Mouse (Mus musculus) midbrain, postnatal 0 days (tissue): Measurements from ENCODE around the gene Ddc. TPM values are rescaled to one million over a fixed set of nuclear protein-coding genes. Genes with fewer than 3 reads are reported as not detected.

Experiments
- ATAC-seq: fragments of 200-750 bp; cut with Nextera tagmentation; 2 replicates; pipeline ENCODE4 v1.8.0; 2017; ENCODE audit warnings: moderate number of reproducible peaks, mild to moderate bottlenecking, moderate TSS enrichment, moderate library complexity; ENCODE audit not compliant: low FRiP score
- DNase-seq: peaks from one replicate; pipeline ENCODE4 v3.0.0-alpha.2; 2015; ENCODE audit warnings: low spot score
- H3K27ac ChIP-seq: fragments of 300-500 bp; sonication (generic); 2 replicates; pipeline ENCODE4 v1.5.1; 2014; ENCODE audit warnings: low read depth, mild to moderate bottlenecking, low read length, mixed read lengths
- H3K27me3 ChIP-seq: fragments of 300-500 bp; sonication (generic); 2 replicates; pipeline ENCODE4 v1.6.1; 2014; ENCODE audit warnings: low read length, control low read depth, mixed read lengths; ENCODE audit not compliant: insufficient read depth
- H3K36me3 ChIP-seq: fragments of 300-500 bp; sonication (generic); 2 replicates; pipeline ENCODE4 v1.6.1; 2014; ENCODE audit warnings: low read length, control low read depth, mixed read lengths; ENCODE audit not compliant: insufficient read depth
- H3K4me1 ChIP-seq: fragments of 300-500 bp; sonication (generic); 2 replicates; pipeline ENCODE4 v1.6.1; 2014; ENCODE audit warnings: mild to moderate bottlenecking, control low read depth, antibody characterized with exemption, low read length, mixed read lengths; ENCODE audit not compliant: insufficient read depth
- H3K4me2 ChIP-seq: fragments of 300-500 bp; sonication (generic); 2 replicates; pipeline ENCODE4 v1.6.1; 2014; ENCODE audit warnings: low read depth, mild to moderate bottlenecking, low read length, mixed read lengths; ENCODE audit not compliant: poor library complexity, severe bottlenecking
- H3K4me3 ChIP-seq: fragments of 300-500 bp; sonication (generic); 2 replicates; pipeline ENCODE4 v1.5.1; 2014; ENCODE audit warnings: low read depth, mild to moderate bottlenecking, low read length, moderate library complexity
- H3K9ac ChIP-seq: fragments of 300-500 bp; sonication (generic); replicated peaks from 2 replicates; pipeline ENCODE4 v1.6.1; 2014; ENCODE audit warnings: mild to moderate bottlenecking, low read length, moderate library complexity, mixed read lengths; ENCODE audit not compliant: poor library complexity, severe bottlenecking
- H3K9me3 ChIP-seq: fragments of 300-500 bp; sonication (generic); 2 replicates; pipeline ENCODE4 v1.6.1; 2016; ENCODE audit warnings: low read length, control low read depth
- CTCF ChIP-seq: IDR thresholded peaks from 2 replicates; pipeline ENCODE4 v1.5.1; 2016; ENCODE audit warnings: antibody characterized with exemption, mild to moderate bottlenecking
- WGBS: fragments of 180-500 bp; shearing (Covaris S2); extraction: QIAGEN DNeasy Blood & Tissue Kit; methylation state at CpG from one replicate; pipeline ENCODE4 v1.1.7; 2014; 5-methylcytosine and 5-hydroxymethylcytosine counted together
- polyA plus RNA-seq: library from polyadenylated mRNA; unstranded; fragments of >200 nt; fragmentation: Nextera tagmentation; extraction: Ambion mirVana; gene quantifications from 2 replicates; pipeline ENCODE4 v1.2.1, GENCODE M21; 2015
- total RNA-seq: library from RNA; depleted of rRNA; stranded (reverse); fragments of >200 nt; gene quantifications from 2 replicates; pipeline ENCODE4 v1.2.3, GENCODE M21; 2014

Gene Ddc
- total and polyA plus RNA-seq, 2 experiments from 2014 or later: 23.0 to 27.4 TPM

GRCm38 (mm10) chr11:11942320-11943217 is 44.6 kb upstream of the Ddc start:
- ATAC-seq (no peak), DNase-seq (no peak)
- no peaks in the 10 kb centered on the region for H3K27me3 ChIP-seq
- no peak overlapping the region for H3K4me3 ChIP-seq
- 54% methylated on average over 6 of the region's 6 CpGs for WGBS
- no peaks in the 10 kb centered on the region for H3K4me1 ChIP-seq
- peaks cover 14% of the 10 kb centered on the region; the same call in 1 of the 2 replicates for H3K36me3 ChIP-seq
- no peak for TF ChIP-seq CTCF
- H3K9ac ChIP-seq: no peak overlapping the region
- H3K27ac ChIP-seq: no peak overlapping the region
- H3K9me3 ChIP-seq: no peaks in the 10 kb centered on the region
- no peak overlapping the region for H3K4me2 ChIP-seq

GRCm38 (mm10) chr11:11940833-11941681 is 43.1 kb upstream of the Ddc start:
- TF ChIP-seq CTCF: no peak
- 38% methylated on average over 5 of the region's 5 CpGs for WGBS
- Histone ChIP-seq H3K4me2 (no peak overlapping the region), H3K4me1 (no peaks in the 10 kb centered on the region), H3K9me3 (no peaks in the 10 kb centered on the region), H3K9ac (no peak overlapping the region), H3K36me3 (peaks cover 16% of the 10 kb centered on the region; the same call in 1 of the 2 replicates), H3K4me3 (no peak overlapping the region), H3K27me3 (no peaks in the 10 kb centered on the region), H3K27ac (no peak overlapping the region)
- ATAC-seq (no peak), DNase-seq (no peak)

DNA sequence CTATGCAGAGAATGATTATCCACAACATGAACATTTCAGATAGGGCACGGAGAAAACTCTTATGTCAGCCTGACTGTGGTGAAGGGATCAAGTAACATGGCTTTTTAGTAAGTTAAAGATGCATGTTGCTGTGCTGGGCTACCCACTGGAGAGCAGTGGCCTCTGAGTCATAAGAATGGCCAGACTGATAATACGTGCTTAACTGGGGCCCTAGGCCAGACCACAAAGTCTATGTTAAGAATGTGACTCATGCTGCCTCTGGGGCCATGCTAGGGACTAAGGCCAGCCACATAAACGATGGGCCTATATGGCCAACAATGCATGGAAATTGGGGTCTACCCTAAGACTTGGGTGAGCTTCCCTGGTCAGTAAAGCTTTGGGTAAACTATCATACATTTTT is 41.7 kb upstream of the Ddc start:
- H3K27me3 ChIP-seq: no peaks in the 10 kb centered on the region
- no peak for TF ChIP-seq CTCF
- peaks cover 19% of the 10 kb centered on the region; the same call in 1 of the 2 replicates for H3K36me3 ChIP-seq
- WGBS: 73% methylated on average over 3 of the region's 3 CpGs
- H3K4me3 ChIP-seq: no peak overlapping the region
- DNase-seq: no peak
- no peak overlapping the region for H3K27ac ChIP-seq
- no peak overlapping the region for H3K9ac ChIP-seq
- no peaks in the 10 kb centered on the region for H3K4me1 ChIP-seq
- H3K9me3 ChIP-seq: no peaks in the 10 kb centered on the region
- H3K4me2 ChIP-seq: no peak overlapping the region
- no peak for ATAC-seq

DNA sequence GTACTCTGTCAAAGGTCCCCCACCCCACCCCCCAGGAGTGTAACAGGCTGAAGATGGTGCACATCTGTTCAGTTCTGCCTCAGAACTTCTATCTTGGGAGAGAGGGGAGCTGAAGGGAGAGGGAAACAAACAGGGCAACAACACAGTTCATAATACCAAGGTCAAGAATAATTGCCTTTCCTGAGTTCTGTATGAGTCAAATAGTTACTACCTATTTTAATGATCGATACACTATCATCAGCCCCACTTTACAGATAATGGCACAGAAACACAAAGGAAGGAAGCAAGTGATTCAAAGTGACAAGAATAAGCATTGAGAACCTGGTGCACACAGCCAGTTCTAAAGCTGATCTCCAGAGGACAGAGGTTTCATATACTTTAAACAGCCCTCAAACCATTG is 40.6 kb upstream of the Ddc start:
- Histone ChIP-seq H3K9ac (no peak overlapping the region), H3K27ac (no peak overlapping the region), H3K4me3 (no peak overlapping the region), H3K4me1 (no peaks in the 10 kb centered on the region), H3K4me2 (no peak overlapping the region), H3K27me3 (no peaks in the 10 kb centered on the region), H3K9me3 (no peaks in the 10 kb centered on the region), H3K36me3 (peaks cover 13% of the 10 kb centered on the region; the same call in 1 of the 2 replicates)
- ATAC-seq: no peak
- 93% methylated on average over 1 of the region's 1 CpGs for WGBS
- no peak for TF ChIP-seq CTCF
- no peak for DNase-seq

DNA sequence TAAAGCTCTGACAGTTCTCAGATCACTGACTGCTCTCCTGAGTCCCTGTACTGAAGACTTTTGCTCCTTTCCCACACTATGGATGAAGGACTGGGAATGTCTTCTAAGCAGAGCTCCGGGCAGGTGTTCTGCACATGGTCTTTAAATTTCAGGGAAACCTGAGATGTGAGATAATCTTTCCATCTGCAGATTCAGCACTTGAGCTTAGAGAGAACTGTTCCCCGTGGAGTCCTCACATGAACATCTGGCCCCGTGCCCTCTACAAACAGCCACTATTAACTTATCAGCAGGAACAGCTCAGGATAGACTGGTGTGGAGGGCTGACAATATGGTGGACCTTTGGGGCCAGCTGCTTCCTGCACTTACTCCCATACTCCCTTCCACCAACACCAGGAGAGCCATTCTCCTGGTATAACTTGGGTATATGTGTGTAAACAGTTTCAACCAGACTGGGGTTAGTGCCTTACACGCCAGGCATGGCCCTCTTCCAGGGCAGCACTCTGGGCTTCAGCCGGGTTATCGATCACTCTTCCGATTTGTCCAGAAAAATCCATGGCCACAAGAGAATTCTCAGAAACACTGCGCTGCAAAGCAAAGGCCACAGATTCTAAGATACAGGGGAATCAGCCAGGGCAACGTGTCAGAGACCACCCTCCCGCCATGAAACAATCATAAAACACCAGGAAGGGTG is 39.5 kb upstream of the Ddc start:
- H3K27me3 ChIP-seq: no peaks in the 10 kb centered on the region
- peaks cover 15% of the 10 kb centered on the region; the same call in 1 of the 2 replicates for H3K36me3 ChIP-seq
- WGBS: 92% methylated on average over 10 of the region's 10 CpGs
- no peaks in the 10 kb centered on the region for H3K9me3 ChIP-seq
- H3K27ac ChIP-seq: no peak overlapping the region
- H3K4me3 ChIP-seq: no peak overlapping the region
- no peaks in the 10 kb centered on the region for H3K4me1 ChIP-seq
- DNase-seq (no peak), ATAC-seq (no peak)
- no peak overlapping the region for H3K9ac ChIP-seq
- no peak for TF ChIP-seq CTCF
- H3K4me2 ChIP-seq: no peak overlapping the region
